Mouse (Mus musculus): Measurements from ENCODE around the gene Ccdc154. TPM values are rescaled to one million over a fixed set of nuclear protein-coding genes. Genes with fewer than 3 reads are reported as not detected.
A peak's percentile ranks its signal among the peaks of the same experiment; 100 is the strongest.
"Not testable (repeated sequence)": the region's sequence is repeated elsewhere in the genome, so short reads cannot be mapped to it uniquely, and the experiment has no call there.

Gene Ccdc154
- total RNA-seq (2021), result not detected

GRCm38 (mm10) chr17:25162161-25162560, at the start of gene Ccdc154:
TSS of gene Ccdc154 (plus strand) at chr17:25162461.
- DNase-seq, result no peak

DNA sequence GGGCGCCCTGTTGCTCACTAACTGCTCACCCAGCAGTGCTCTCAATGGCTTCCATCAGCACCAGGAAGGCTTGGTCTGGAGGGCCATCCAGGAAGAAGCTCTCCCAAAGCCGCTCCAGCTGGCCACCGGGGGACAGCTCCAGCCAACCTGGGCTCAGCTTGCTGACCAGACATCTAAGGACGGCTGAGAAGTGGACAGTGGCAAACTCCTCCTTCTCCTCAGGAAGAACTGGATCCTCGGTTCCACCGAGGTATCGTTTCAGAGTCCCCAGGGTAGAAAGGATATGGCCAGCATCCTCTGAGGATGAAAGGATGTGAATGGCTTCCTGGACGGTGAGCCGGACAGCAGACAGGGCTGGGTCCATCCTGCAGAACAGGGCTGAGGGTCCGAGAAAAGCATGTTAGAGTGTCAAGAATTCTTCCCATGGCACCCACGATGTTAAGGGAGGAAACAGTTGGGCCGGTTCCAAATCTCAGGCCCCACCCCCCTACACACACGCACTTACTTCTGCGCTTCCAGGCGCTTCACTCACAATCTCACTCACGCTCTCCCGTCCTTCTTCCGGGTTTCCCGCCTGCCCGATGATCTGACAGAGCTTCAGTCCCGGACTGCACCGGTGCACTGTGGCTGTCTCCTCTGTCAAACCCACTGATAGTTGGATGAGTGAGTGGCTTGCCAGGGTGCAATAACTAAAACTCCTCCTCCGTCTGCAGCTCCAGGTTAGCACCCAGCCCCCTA, 47.2 kb upstream of the Ccdc154 start:
- peak; percentile 14 for DNase-seq

DNA sequence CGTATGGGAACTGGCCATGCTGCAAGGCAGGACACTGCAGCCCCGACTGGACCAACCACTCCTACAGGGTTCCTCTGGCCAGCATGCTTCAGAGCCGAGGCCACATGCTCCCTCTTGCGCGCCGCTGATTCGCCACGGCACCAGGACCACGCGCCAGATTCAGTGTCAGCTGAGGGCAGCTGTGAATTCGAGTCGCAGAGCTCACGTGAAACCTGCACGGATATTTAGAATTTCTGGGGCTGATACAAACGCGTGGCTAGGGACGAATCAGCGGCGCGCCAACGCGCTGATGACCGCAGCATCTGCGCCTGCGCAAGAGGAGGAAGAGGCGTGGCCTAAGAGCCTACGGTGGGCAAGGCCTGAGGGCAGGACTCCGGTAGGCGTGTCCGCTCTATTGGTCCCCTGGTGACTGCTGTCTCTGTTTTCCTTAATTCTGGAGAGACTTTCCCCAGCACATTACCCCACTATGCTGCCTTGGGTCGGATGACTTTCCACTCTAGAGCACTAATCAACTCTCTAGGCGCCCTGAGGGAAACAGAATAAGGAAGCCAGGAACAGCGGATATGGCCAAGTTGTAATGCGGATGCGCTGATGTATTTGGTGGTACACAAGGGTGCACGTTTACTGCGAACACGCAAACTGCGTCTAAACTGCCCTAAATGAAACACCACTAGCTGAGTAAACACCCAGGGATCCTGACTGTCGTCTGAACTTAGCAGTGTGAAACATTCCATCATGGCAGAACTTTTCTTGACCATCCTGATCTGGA, 46.4 kb upstream of the Ccdc154 start, which contains the start of gene Telo2:
Gene Telo2 (minus strand): TSS at position 304 of the 769 bp plus-strand sequence.
- peak; percentile 97 for DNase-seq

- peak; percentile 29 for DNase-seq
Observed at GRCm38 (mm10) chr17:25117263-25117662, 45.0 kb upstream of the Ccdc154 start.

GRCm38 (mm10) chr17:25120406-25120805, 41.9 kb upstream of the Ccdc154 start, which contains the start of gene Ptx4:
TSS of gene Ptx4 (plus strand) at chr17:25120760.
- DNase-seq, result no peak

DNA sequence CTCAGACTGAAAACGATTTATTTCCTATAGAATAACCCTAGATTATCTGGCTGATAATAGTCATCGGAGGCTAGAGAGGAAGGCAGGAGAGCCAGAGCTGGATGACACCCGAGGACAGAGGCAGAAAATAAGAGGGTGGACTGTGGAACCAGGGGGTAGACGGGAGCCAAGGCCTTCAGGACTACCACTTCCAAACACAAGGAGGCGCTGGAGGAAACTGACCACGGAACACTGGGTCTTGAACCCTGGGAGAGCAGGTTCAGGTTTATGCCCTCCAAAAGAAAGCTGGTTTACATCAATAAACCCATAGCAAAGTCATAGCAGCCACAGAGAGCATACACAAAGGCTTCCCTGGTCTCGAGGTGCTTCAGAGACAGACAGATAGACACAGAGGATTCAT, 38.3 kb upstream of the Ccdc154 start:
- peak; percentile 32 for DNase-seq

GRCm38 (mm10) chr17:25125442-25126060, 36.7 kb upstream of the Ccdc154 start:
- DNase-seq, result not testable (repeated sequence)

GRCm38 (mm10) chr17:25127079-25127478, 35.2 kb upstream of the Ccdc154 start:
- peak; percentile 46 for DNase-seq

GRCm38 (mm10) chr17:25127681-25128080, 34.6 kb upstream of the Ccdc154 start:
- no peak for DNase-seq

DNA sequence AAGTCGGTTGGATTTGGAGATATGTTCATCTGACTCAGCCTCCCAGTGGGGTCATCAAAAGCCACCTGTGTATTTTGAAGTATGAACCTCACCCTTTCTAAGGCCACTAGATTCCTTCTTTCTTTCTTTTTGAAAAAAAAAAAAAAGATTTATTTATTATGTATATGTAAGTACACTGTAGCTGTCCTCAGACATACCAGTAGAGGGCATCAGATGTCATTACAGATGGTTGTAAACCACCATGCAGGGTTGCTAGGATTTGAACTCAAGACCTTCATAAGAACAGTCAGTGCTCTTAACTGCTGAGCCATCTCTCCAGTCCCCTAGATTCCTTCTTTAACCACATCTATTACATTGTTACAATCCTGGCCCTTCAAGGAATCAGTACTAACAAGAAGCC, 32.2 kb upstream of the Ccdc154 start:
- DNase-seq, result no peak

GRCm38 (mm10) chr17:25133275-25133698, 29.0 kb upstream of the Ccdc154 start, which contains the start of gene Clcn7:
TSS of gene Clcn7 (plus strand) at chr17:25133391.
- DNase-seq, result peak; percentile 94

DNA sequence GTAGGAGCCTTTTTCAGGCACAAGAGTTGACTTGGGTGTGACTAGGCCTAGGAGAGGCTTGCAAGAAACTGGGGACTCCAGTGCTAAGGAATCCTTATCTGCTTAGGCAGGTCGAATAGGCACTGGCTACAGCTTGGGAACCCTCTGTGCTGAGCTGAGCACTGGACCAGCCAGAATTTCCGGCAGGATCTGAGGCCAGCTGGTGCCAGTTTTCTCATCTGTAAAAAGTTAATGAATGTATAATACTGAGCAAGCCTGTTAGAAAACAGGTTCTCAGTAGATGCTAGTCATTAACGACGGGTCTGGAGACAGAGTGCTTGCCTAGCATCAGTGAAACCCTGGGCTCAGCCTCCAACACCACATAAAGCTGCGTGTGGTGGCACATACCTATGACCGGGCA, 26.6 kb upstream of the Ccdc154 start:
- no peak for DNase-seq

GRCm38 (mm10) chr17:25138803-25139202, 23.5 kb upstream of the Ccdc154 start:
- no peak for DNase-seq

DNA sequence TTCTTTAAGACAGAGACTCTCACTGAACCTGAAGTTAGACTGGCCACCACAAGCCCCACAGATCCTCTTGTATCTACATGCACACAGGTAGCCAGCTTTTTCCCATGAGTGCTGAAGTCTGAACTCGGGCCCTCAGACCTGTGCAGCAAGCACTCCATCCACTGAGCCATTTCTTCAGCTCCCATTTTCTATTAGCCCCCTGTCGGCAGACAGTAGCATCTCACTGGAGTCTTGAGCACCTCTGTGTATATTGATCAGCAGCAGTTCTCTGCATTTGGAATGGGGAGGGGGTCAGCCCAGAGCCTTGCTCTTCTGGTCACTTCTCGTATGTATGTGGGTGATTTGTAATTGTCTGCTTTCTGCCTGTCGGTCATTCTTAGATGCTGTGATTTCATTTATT, 22.3 kb upstream of the Ccdc154 start:
- DNase-seq, result peak; percentile 22

DNA sequence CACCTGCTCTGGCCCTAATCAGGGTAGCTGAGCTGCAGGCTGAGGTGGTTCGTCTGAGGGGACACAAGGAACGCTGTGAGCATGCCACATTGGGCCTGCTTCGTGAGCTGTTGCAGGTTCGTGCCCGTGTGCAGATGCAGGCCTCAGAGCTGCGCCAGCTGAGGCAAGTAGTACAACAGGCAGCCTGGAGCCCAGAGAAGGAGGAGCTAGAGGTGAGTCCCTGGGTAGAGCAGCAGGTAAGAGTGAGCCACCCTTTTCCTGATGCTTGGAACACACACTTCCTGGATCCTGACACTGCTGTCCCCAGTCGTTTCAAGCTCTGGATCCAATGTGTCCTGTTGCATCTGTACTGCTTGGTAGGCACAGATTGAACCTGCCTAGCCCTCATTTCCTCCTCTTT, 1.1 kb downstream of the Ccdc154 start:
- DNase-seq, result no peak

DNA sequence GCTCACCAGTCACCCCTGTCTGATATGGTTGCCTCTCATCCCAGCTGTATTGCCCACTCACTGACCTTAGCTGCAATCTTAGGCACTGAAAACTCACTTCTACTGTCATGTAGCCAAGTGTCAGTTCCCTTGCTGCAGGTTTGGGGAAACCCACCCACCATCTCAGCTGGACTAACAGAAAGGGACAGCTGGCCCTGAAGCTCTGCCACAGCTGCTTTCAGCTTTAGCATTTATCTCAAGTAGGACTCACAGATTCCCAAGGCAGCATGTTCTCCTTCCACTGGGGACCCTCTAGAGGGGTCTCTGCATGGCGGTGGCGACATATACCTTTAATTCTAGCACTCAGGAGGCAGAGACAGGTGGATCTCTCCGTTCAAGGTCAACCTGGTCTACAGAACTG, 2.5 kb downstream of the Ccdc154 start:
- no peak for DNase-seq

DNA sequence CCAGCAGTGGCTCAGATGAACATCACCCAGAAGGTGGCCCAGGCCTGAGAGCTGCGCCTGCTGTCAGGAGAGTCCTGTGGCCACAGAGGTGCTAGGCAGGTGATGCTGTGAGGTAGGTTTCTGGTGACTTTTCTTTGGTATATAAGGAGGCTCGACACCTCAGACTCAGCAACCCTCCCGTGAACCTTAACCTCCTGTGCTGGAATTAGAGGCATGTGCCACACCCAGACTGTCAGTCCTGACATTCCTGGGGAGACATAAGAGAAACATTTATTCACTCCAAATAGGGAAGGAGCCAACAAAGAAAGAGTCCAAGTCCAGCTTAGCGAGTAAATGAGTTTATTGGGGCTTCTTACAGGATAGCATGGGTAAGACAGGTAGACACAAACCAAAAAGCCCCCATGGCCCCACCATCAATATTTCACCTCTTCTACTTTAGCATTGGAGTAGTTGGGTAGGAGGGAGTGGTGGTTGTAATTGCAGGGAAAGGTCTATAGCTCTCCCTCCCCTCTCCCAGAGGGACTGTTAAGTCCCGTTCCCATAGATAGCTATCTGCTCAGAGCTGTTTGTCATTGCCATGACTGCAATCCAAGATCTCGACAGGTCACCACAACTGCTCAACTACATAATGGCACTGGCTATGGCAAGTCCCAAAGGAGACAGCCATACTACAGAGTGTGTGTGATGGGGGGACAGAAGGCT, 3.9 kb downstream of the Ccdc154 start:
- no peak for DNase-seq

DNA sequence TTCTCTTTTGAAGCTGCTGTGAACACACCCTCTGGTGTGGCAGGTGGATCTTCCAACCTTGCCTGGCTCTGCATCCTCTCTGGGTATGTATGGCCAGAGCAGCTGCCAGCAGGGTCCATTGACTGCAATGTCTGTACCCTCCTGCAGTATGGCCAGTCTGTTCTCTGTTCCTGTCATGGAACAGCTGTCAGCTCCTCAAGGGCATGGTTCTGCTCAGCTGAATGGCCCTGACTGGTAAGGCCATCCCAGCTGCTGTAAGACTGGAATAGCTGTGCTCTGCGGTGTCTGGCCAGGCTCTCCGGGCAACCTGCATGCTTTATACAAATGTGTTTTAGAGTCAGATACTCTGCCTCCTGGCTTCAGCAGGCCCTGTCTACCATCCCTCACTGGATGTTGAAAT, 7.4 kb downstream of the Ccdc154 start:
- no peak for DNase-seq

DNA sequence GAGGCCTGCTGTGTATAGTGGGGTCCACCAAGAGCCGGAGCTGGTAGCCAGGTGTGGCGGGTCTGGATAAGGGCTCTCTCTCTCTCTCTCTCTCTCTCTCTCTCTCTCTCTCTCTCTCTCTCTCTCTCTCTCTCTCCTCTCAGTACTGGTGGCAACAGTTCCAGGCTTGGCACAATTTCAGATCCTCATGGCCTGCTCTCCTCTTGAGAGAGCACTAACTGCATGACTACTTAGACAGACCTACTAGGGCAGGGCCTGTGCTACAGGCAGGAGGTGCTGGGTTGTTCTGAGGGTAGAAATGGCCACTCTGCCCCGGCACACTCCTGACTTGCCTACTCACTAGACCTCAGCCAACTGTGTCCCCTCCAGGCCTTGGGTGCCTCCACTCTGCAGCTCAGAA, 10.3 kb downstream of the Ccdc154 start:
- DNase-seq, result no peak

DNA sequence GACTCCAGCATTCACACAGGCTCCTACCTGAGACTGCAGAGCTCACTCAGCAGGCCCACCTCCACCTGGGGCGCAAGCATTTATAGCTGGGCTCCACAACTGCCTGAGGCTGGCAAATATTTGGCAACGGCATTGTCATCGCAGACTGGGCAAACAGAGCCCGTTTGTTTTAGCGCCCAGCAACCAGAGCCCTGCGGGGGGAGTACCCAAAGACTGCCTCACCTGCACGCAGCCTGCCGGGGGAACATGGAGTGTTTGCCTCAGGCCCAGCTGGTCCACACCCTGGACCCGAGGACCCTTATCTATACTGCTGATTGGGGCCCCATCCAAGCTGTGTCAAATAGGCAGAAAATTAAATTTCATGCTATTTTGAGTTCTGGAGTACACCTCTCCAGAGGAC, 13.2 kb downstream of the Ccdc154 start, which contains the start of gene Gm38655:
Gene Gm38655 (minus strand): TSS at position 61 of the 400 bp plus-strand sequence.
- no peak for DNase-seq

DNA sequence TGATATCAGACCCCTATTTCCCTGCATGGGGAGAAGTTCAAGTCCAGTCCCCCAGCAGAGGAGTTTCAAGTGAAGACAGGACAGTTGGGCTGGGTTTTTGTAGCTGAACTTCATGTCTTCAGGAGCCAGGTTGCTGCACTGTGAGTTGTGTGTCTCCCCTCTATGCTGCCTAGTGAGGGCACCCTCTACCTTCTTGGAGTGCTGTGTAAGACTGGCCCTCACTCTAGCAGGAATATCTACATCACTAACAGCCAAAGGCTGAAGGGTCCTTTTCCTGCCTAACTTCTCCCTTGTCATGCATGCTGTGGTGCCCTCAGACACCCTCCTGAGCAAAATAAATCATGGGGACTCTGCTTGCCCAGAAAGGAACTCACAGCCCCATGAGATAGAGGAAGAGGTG, 21.0 kb downstream of the Ccdc154 start:
- DNase-seq, result no peak

DNA sequence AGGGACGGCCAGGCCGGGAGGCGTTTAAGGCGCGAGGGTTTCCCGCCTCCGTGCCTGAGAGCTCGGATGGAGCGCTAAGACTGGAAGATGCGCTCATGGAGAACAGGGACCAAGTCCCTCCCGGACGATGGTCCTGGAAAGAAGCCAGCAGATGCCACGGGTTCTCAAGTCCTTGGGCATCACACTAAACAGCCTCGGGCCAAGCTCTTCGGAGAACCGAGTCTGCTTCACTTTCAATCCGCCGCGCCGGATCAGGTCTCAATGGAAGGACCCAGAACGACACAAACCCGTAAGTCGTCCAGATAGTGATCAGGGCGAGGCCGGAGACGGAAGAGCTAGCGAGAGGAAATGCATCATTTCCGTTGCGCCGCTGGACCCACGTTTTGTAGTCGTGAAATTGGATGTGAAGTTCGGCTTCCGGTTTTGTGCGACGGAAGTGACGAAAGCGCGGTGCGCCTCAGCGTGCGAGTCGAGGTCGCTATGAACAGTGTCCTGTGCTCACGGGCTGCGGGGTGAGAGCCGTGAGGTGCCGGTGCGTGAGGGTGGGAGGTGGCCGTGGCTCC, 21.9 kb downstream of the Ccdc154 start, which contains the start of gene BC003965:
Gene BC003965 (plus strand): TSS at position 426 of the 563 bp plus-strand sequence.
- peak; percentile 97 for DNase-seq
